Mouse (Mus musculus): Measurements from ENCODE around the gene Mbd3. TPM values are rescaled to one million over a fixed set of nuclear protein-coding genes. Genes with fewer than 3 reads are reported as not detected.

Mbd3 gene
- total RNA-seq (2021), result 100 to 1,000 TPM; 105 to 116 TPM
- long read RNA-seq, experiment 1, transcript Mbd3-201 (7 exons, 1,662 nt), result minor isoform, 21 of 117 reads
- long read RNA-seq, experiment 1, transcript Mbd3-204 (7 exons, 1,566 nt), result major isoform, 48 of 117 reads
- long read RNA-seq, experiment 1, partial matches to known transcripts, result 32 of 117 reads
- long read RNA-seq, experiment 1, other reads (novel, unspliced or antisense), result 10 of 117 reads
- long read RNA-seq, experiment 2, transcript Mbd3-201 (7 exons, 1,662 nt), result minor isoform, 20 of 129 reads
- long read RNA-seq, experiment 2, transcript Mbd3-204 (7 exons, 1,566 nt), result major isoform, 57 of 129 reads
- long read RNA-seq, experiment 2, partial matches to known transcripts, result 39 of 129 reads
- long read RNA-seq, experiment 2, other reads (novel, unspliced or antisense), result 10 of 129 reads

- Histone ChIP-seq H3K27ac (peak within 1 kb of the TSS; percentile 100), H3K4me3 (peak within 1 kb of the TSS; percentile 79)
- DNase-seq, result peak; percentile 100
- intact Hi-C loops (cut with DNase I), result no loop called here
- no peak for TF ChIP-seq CTCF (IDR thresholded peaks at IDR 0.05)
Measured at GRCm38 (mm10) chr10:80399191-80399972, at the start of gene Mbd3. TSS of gene Mbd3 (minus strand) at chr10:80399550.

- peak; percentile 100 for TF ChIP-seq CTCF (IDR thresholded peaks at IDR 0.05)
- DNase-seq, result peak; percentile 85
- H3K4me3 ChIP-seq, result peak overlapping the region; percentile 33; the same call in 1 of the 2 replicates
- intact Hi-C loops (cut with DNase I), result loop anchor here (1.0 to 2.0 kb wide), 2 partner anchors 62 to 103 kb away; no protein-coding TSS in a partner anchor
- no peak overlapping the region for H3K27ac ChIP-seq
Measured at GRCm38 (mm10) chr10:80445898-80446601, 46.7 kb upstream of the Mbd3 start.

DNA sequence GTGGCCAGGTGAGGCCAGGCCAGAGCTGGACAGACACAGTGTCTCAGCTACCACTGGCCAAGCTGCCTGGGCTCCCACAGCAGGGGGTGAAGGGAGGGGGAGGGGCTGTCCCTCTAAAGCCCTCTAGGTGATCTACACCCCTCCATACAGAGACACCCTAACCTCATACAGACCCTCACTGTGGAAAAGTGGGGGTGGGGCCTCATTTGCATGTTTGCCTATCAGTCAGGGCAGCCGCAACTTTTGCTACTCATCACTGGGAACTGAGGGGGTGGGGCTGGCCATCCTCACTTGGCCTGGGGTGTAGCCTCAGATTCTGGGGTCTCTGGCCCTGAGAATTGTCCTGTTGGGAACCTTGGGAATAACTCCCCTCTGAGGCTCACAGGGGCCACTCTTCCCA, 45.7 kb upstream of the Mbd3 start:
- Histone ChIP-seq H3K4me3 (no peak overlapping the region), H3K27ac (no peak overlapping the region)
- intact Hi-C loops (cut with DNase I), result no loop called here
- no peak for TF ChIP-seq CTCF (IDR thresholded peaks at IDR 0.05)
- DNase-seq, result no peak

- Histone ChIP-seq H3K27ac (no peak overlapping the region), H3K4me3 (no peak overlapping the region)
- no peak for DNase-seq
- TF ChIP-seq CTCF (IDR thresholded peaks at IDR 0.05), result no peak
- intact Hi-C loops (cut with DNase I), result no loop called here
Measured at GRCm38 (mm10) chr10:80444339-80445045, 45.1 kb upstream of the Mbd3 start.

DNA sequence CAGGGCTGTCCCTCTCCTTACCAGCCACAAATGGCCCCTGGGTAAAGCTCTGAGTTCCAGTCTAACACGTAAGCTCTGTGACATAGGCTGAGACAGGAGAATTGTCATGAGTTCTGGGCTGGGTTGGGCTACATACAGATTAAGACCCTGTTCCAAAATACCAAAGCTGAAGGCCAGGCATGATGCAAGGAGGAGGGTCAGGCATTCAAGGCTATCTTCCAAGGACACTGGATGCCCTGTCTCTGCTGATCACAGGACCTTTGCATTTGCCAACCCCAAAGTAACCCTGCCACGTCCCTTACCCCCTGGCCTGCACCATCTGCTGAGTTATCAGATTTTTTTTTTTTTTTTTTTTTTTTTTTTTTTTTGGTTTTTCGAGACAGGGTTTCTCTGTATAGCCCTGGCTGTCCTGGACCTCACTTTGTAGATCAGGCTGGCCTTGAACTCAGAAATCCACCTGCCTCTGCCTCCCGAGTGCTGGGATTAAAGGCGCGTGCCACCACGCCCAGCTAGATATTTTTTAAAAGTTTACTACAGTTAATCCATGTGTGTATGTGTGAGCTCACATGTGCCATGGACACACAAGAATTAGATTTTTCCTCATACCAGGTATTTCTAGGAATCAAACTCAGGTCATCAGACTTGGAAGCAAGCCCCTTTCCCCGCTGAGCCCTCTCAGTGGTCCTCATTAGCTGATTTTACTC, 44.4 kb upstream of the Mbd3 start:
- Histone ChIP-seq H3K27ac (no peak overlapping the region), H3K4me3 (no peak overlapping the region)
- no peak for TF ChIP-seq CTCF (IDR thresholded peaks at IDR 0.05)
- intact Hi-C loops (cut with DNase I), result no loop called here
- DNase-seq, result no peak

DNA sequence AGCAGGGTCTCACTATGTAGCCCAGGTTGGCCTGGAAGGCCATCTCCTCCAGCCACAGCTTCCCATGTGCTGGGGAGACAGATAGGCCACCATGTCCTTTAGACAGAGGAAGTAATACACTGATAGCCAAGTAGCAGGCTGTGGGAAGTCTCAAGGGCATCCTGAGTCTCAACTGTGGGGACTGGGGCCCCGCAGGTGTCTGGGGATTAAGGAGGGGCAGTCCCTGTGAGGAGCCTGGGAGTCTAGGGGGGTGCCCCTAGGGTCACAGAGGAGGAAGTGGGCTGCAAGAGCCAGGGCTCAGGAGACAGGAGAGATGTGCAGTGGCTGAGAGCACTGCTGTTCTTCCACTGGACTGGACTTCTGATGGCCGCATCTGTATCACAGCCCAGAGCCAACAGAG, 43.6 kb upstream of the Mbd3 start:
- intact Hi-C loops (cut with DNase I), result no loop called here
- no peak for TF ChIP-seq CTCF (IDR thresholded peaks at IDR 0.05)
- no peak for DNase-seq
- Histone ChIP-seq H3K27ac (no peak overlapping the region), H3K4me3 (no peak overlapping the region)

GRCm38 (mm10) chr10:80441598-80441997, 42.2 kb upstream of the Mbd3 start:
- intact Hi-C loops (cut with DNase I), result no loop called here
- no peak overlapping the region for H3K27ac ChIP-seq
- peak; percentile 9; the same call in 1 of the 2 replicates for TF ChIP-seq CTCF (IDR thresholded peaks at IDR 0.05)
- H3K4me3 ChIP-seq, result no peak overlapping the region
- DNase-seq, result no peak

DNA sequence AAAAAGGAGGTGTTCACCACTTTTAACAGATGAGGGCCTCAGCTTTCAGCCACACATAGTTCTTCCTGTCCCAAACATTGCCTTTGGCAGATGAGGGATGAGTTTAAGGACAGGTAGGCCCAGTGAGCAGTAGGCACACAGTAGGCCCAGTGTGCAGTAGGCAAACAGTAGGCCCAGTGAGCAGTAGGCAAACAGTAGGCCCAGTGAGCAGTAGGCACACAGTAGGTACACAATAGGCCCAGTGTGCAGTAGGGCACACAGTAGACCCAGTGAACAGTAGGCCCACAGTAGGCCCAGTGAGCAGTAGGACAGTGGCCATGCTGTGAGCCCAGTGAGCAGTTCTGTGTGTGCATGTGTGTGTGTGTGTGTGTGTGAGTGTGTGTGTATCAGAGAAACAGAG, 40.7 kb upstream of the Mbd3 start:
- TF ChIP-seq CTCF (IDR thresholded peaks at IDR 0.05), result no peak
- intact Hi-C loops (cut with DNase I), result no loop called here
- no peak for DNase-seq
- Histone ChIP-seq H3K27ac (no peak overlapping the region), H3K4me3 (no peak overlapping the region)

GRCm38 (mm10) chr10:80437973-80438372, 38.6 kb upstream of the Mbd3 start:
- Histone ChIP-seq H3K27ac (no peak overlapping the region), H3K4me3 (no peak overlapping the region)
- DNase-seq, result no peak
- no peak for TF ChIP-seq CTCF (IDR thresholded peaks at IDR 0.05)
- intact Hi-C loops (cut with DNase I), result loop anchor here (10.0 kb wide), 1 partner anchor 827 kb away; the partner anchor contains the start of genes Apba3 and Mrpl54

DNA sequence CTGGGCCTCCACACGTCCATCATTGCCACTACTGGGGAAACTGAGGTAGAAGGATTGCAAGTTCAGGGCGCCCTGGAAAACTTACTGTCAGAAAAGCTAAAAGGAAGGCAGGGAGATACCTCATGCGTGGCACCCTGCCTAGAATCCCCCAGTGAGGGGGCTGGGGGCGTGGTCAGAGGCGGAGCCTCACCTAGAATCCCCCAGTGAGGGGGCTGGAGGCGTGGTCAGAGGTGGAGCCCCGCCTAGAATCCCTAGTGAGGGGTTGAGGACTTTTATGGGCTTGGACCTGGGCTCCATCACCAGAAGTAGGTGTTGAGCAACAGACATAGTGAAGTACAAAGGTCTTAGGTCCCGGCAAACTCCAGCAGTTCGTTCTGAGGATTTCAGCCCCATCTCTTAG, 36.9 kb upstream of the Mbd3 start:
- no peak overlapping the region for H3K4me3 ChIP-seq
- no peak for TF ChIP-seq CTCF (IDR thresholded peaks at IDR 0.05)
- intact Hi-C loops (cut with DNase I), result loop anchor here (10.0 kb wide), 1 partner anchor 829 kb away; the partner anchor contains the start of genes Apba3 and Mrpl54
- no peak for DNase-seq
- H3K27ac ChIP-seq, result no peak overlapping the region

DNA sequence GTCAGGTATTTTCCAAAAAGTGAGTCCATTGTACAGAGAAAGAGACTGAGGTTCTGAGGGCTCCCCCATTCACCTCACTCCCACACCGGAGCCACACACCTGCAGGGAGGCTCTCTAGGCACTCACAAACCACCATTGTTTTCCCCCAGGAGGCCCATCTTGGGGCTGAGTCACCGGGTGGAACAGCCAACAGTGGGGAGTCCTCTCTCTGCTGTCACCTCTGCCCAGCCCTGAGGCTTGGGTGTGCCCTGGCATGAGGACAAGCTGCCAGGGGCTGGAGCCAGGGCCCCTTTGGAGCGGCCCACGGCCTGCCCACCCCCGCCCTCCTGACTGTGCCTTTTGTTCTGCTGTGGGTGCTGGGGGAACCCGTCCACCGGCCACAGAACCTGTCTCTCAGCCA, 36.4 kb upstream of the Mbd3 start:
- no peak for DNase-seq
- no peak overlapping the region for H3K27ac ChIP-seq
- no peak for TF ChIP-seq CTCF (IDR thresholded peaks at IDR 0.05)
- no peak overlapping the region for H3K4me3 ChIP-seq
- intact Hi-C loops (cut with DNase I), result loop anchor here (10.0 kb wide), 1 partner anchor 829 kb away; the partner anchor contains the start of genes Apba3 and Mrpl54
